Mouse (Mus musculus): ENCODE data around the gene Eral1. TPM values are rescaled to one million over a fixed set of nuclear protein-coding genes. Genes with fewer than 3 reads are reported as not detected.

The Eral1 gene
- polyA plus RNA-seq, 1 experiment from 2014 or later = 12.8 TPM

GRCm38 (mm10) chr11:78031947-78032808 lies 48.0 kb downstream of the Eral1 start, which contains the start of gene Dhrs13:
Dhrs13 (plus strand) TSS chr11:78032280.
- Histone ChIP-seq H3K4me2 (replicated peaks; ENCODE audit: low read depth) (peak within 1 kb of the TSS; percentile 94), H3K27ac (replicated peaks) (peak within 1 kb of the TSS; percentile 85), H3K27me3 (ENCODE audit: control insufficient read depth, insufficient read depth, low read length) (no peaks in the 10 kb centered on the region), H3K4me1 (replicated peaks; ENCODE audit: control insufficient read depth, insufficient read depth) (0 out of 2 replicates have a peak, but pooled peaks cover 3% of the 10 kb centered on the region), H3K9ac (ENCODE audit: low read length) (peak within 1 kb of the TSS; percentile 72), H3K9me3 (ENCODE audit: control insufficient read depth, low read length) (no peaks in the 10 kb centered on the region), H3K36me3 (ENCODE audit: control insufficient read depth, insufficient read depth, low read length) (peaks cover 17% of the 10 kb centered on the region), H3K4me3 (ENCODE audit: low read depth, low read length) (peak within 1 kb of the TSS; percentile 62)
- ATAC-seq (ENCODE audit: low FRiP score, low TSS enrichment) = peak; percentile 90
- no peak for TF ChIP-seq EP300 (optimal IDR thresholded peaks at IDR 0.05)
- peak; percentile 82 for TF ChIP-seq CTCF (IDR thresholded peaks at IDR 0.05; ENCODE audit: low read depth)
- DNase-seq (ENCODE audit: low spot score) = peak; percentile 97
- under 1% methylated on average over 94 of the region's 96 CpGs for WGBS

- H3K9ac ChIP-seq (ENCODE audit: low read length) = peak overlapping the region; percentile 43; the same call in 1 of the 2 replicates
- 39% methylated on average over 6 of the region's 6 CpGs for WGBS
- no peak for DNase-seq (ENCODE audit: low spot score)
- H3K36me3 ChIP-seq (ENCODE audit: control insufficient read depth, insufficient read depth, low read length) = peaks cover 23% of the 10 kb centered on the region
- TF ChIP-seq CTCF (IDR thresholded peaks at IDR 0.05; ENCODE audit: low read depth) = no peak
- no peak for TF ChIP-seq EP300 (optimal IDR thresholded peaks at IDR 0.05)
- no peak overlapping the region for H3K4me3 ChIP-seq (ENCODE audit: low read depth, low read length)
- peak overlapping the region; percentile 94 for H3K4me2 ChIP-seq (replicated peaks; ENCODE audit: low read depth)
- H3K9me3 ChIP-seq (ENCODE audit: control insufficient read depth, low read length) = no peaks in the 10 kb centered on the region
- ATAC-seq (ENCODE audit: low FRiP score, low TSS enrichment) = no peak
- 0 out of 2 replicates have a peak, but pooled peaks cover 3% of the 10 kb centered on the region for H3K4me1 ChIP-seq (replicated peaks; ENCODE audit: control insufficient read depth, insufficient read depth)
- no peaks in the 10 kb centered on the region for H3K27me3 ChIP-seq (ENCODE audit: control insufficient read depth, insufficient read depth, low read length)
- peak overlapping the region; percentile 85; the same call in 1 of the 2 replicates for H3K27ac ChIP-seq (replicated peaks)
Observed at GRCm38 (mm10) chr11:78031389-78031788, 48.8 kb downstream of the Eral1 start.

- Histone ChIP-seq H3K27me3 (ENCODE audit: control insufficient read depth, insufficient read depth, low read length) (no peaks in the 10 kb centered on the region), H3K27ac (replicated peaks) (no peak overlapping the region), H3K4me3 (ENCODE audit: low read depth, low read length) (no peak overlapping the region), H3K36me3 (ENCODE audit: control insufficient read depth, insufficient read depth, low read length) (peaks cover 30% of the 10 kb centered on the region), H3K9me3 (ENCODE audit: control insufficient read depth, low read length) (no peaks in the 10 kb centered on the region), H3K4me2 (replicated peaks; ENCODE audit: low read depth) (no peak overlapping the region), H3K4me1 (replicated peaks; ENCODE audit: control insufficient read depth, insufficient read depth) (0 out of 2 replicates have a peak, but pooled peaks cover 3% of the 10 kb centered on the region), H3K9ac (ENCODE audit: low read length) (peak overlapping the region; percentile 35; the same call in 1 of the 2 replicates)
- 69% methylated on average over 2 of the region's 2 CpGs for WGBS
- ATAC-seq (ENCODE audit: low FRiP score, low TSS enrichment) = no peak
- DNase-seq (ENCODE audit: low spot score) = no peak
- TF ChIP-seq EP300 (optimal IDR thresholded peaks at IDR 0.05) (no peak), CTCF (IDR thresholded peaks at IDR 0.05; ENCODE audit: low read depth) (no peak)
Observed at GRCm38 (mm10) chr11:78030600-78030999, 49.6 kb downstream of the Eral1 start.

GRCm38 (mm10) chr11:78029240-78029639 lies 50.9 kb downstream of the Eral1 start:
- DNase-seq (ENCODE audit: low spot score) = no peak
- WGBS = 87% methylated on average over 8 of the region's 8 CpGs

GRCm38 (mm10) chr11:78023607-78024006 lies 56.6 kb downstream of the Eral1 start:
- H3K36me3 ChIP-seq (ENCODE audit: control insufficient read depth, insufficient read depth, low read length) = peaks cover 51% of the 10 kb centered on the region
- WGBS = 81% methylated on average over 8 of the region's 8 CpGs

More at GRCm38 (mm10) chr11:78029240-78029639, 50.9 kb downstream of the Eral1 start:
- no peak for ATAC-seq (ENCODE audit: low FRiP score, low TSS enrichment)
- Histone ChIP-seq H3K9ac (ENCODE audit: low read length) (no peak overlapping the region), H3K27me3 (ENCODE audit: control insufficient read depth, insufficient read depth, low read length) (no peaks in the 10 kb centered on the region), H3K4me2 (replicated peaks; ENCODE audit: low read depth) (no peak overlapping the region), H3K9me3 (ENCODE audit: control insufficient read depth, low read length) (no peaks in the 10 kb centered on the region), H3K4me3 (ENCODE audit: low read depth, low read length) (no peak overlapping the region), H3K27ac (replicated peaks) (no peak overlapping the region), H3K36me3 (ENCODE audit: control insufficient read depth, insufficient read depth, low read length) (peaks cover 39% of the 10 kb centered on the region), H3K4me1 (replicated peaks; ENCODE audit: control insufficient read depth, insufficient read depth) (0 out of 2 replicates have a peak, but pooled peaks cover 3% of the 10 kb centered on the region)
- TF ChIP-seq CTCF (IDR thresholded peaks at IDR 0.05; ENCODE audit: low read depth) (no peak), EP300 (optimal IDR thresholded peaks at IDR 0.05) (no peak)

More at GRCm38 (mm10) chr11:78023607-78024006, 56.6 kb downstream of the Eral1 start:
- no peak overlapping the region for H3K9ac ChIP-seq (ENCODE audit: low read length)
- TF ChIP-seq CTCF (IDR thresholded peaks at IDR 0.05; ENCODE audit: low read depth) (peak; percentile 62), EP300 (optimal IDR thresholded peaks at IDR 0.05) (no peak)
- no peak overlapping the region for H3K27ac ChIP-seq (replicated peaks)
- no peak overlapping the region for H3K4me2 ChIP-seq (replicated peaks; ENCODE audit: low read depth)
- no peaks in the 10 kb centered on the region for H3K4me1 ChIP-seq (replicated peaks; ENCODE audit: control insufficient read depth, insufficient read depth)
- no peaks in the 10 kb centered on the region for H3K27me3 ChIP-seq (ENCODE audit: control insufficient read depth, insufficient read depth, low read length)
- no peak overlapping the region for H3K4me3 ChIP-seq (ENCODE audit: low read depth, low read length)
- no peaks in the 10 kb centered on the region for H3K9me3 ChIP-seq (ENCODE audit: control insufficient read depth, low read length)
- ATAC-seq (ENCODE audit: low FRiP score, low TSS enrichment) = no peak
- peak; percentile 51 for DNase-seq (ENCODE audit: low spot score)

MicroRNA genes within 50 kb of the gene (microRNA counts, 519-probe panel; counts per million panel counts)
- microRNA mmu-miR-144 = 4,045 counts per million, percentile 30 among the panel's probes with 10 or more counts
- microRNA mmu-miR-451 = 4,697 counts per million, percentile 48 among the panel's probes with 10 or more counts

Small RNA genes within 50 kb of the gene (microRNA-seq; reads per million reads assigned to microRNA genes)
- gene Mir144 = 27.3 reads per million, percentile 29 among the genes with 10 or more reads in this experiment
- gene Mir451a = not detected
- not detected for gene Mir451b

Other genes starting within 250 kb of the Eral1 start
- 8.4 and 10.1 TPM in 2 replicates for gene Pipox, start 186.3 kb downstream of the Eral1 start, polyA plus RNA-seq (2015; fragmentation: Nextera tagmentation; extraction: Ambion mirVana)
- 1.2 and 1.4 TPM in 2 replicates for gene Sez6, start 149.6 kb downstream of the Eral1 start, polyA plus RNA-seq (2015; fragmentation: Nextera tagmentation; extraction: Ambion mirVana)
- 5.3 and 6.9 TPM in 2 replicates for gene Phf12, start 97.6 kb downstream of the Eral1 start, polyA plus RNA-seq (2015; fragmentation: Nextera tagmentation; extraction: Ambion mirVana)
- 7.3 and 7.9 TPM in 2 replicates for gene Dhrs13, start 48.1 kb downstream of the Eral1 start, polyA plus RNA-seq (2015; fragmentation: Nextera tagmentation; extraction: Ambion mirVana)
- 30.9 and 31.5 TPM in 2 replicates for gene Flot2, start 42.5 kb downstream of the Eral1 start, polyA plus RNA-seq (2015; fragmentation: Nextera tagmentation; extraction: Ambion mirVana)
- 5.1 and 5.6 TPM in 2 replicates for gene Fam222b, start 14.3 kb upstream of the Eral1 start, polyA plus RNA-seq (2015; fragmentation: Nextera tagmentation; extraction: Ambion mirVana)
- 22.4 and 26.9 TPM in 2 replicates for gene Traf4, start 85.2 kb upstream of the Eral1 start, polyA plus RNA-seq (2015; fragmentation: Nextera tagmentation; extraction: Ambion mirVana)
- 6.4 and 7.4 TPM in 2 replicates for gene Nek8, start 96.3 kb upstream of the Eral1 start, polyA plus RNA-seq (2015; fragmentation: Nextera tagmentation; extraction: Ambion mirVana)
- 41.3 and 45.6 TPM in 2 replicates for gene Tlcd1, start 96.3 kb upstream of the Eral1 start, polyA plus RNA-seq (2015; fragmentation: Nextera tagmentation; extraction: Ambion mirVana)
- gene Rpl23a, start 103.2 kb upstream of the Eral1 start, polyA plus RNA-seq (2015; fragmentation: Nextera tagmentation; extraction: Ambion mirVana) = 1,145 and 1,168 TPM in 2 replicates
- gene Rab34, start 108.0 kb upstream of the Eral1 start, polyA plus RNA-seq (2015; fragmentation: Nextera tagmentation; extraction: Ambion mirVana) = 59.0 and 61.4 TPM in 2 replicates
- 0.98 and 1.0 TPM in 2 replicates for gene Proca1, start 113.0 kb upstream of the Eral1 start, polyA plus RNA-seq (2015; fragmentation: Nextera tagmentation; extraction: Ambion mirVana)
- 103 and 106 TPM in 2 replicates for gene Sdf2, start 165.4 kb upstream of the Eral1 start, polyA plus RNA-seq (2015; fragmentation: Nextera tagmentation; extraction: Ambion mirVana)
- 11.1 and 11.7 TPM in 2 replicates for gene Supt6, start 165.6 kb upstream of the Eral1 start, polyA plus RNA-seq (2015; fragmentation: Nextera tagmentation; extraction: Ambion mirVana)
- gene 2610507B11Rik, start 181.4 kb upstream of the Eral1 start, polyA plus RNA-seq (2015; fragmentation: Nextera tagmentation; extraction: Ambion mirVana) = 54.4 and 74.9 TPM in 2 replicates
- gene BC030499, start 210.5 kb upstream of the Eral1 start, polyA plus RNA-seq (2015; fragmentation: Nextera tagmentation; extraction: Ambion mirVana) = not detected in 2 replicates
- gene Spag5, start 221.1 kb upstream of the Eral1 start, polyA plus RNA-seq (2015; fragmentation: Nextera tagmentation; extraction: Ambion mirVana) = 4.4 and 5.7 TPM in 2 replicates
- gene Aldoc, start 242.6 kb upstream of the Eral1 start, polyA plus RNA-seq (2015; fragmentation: Nextera tagmentation; extraction: Ambion mirVana) = 15.0 and 17.1 TPM in 2 replicates
- gene Pigs, start 248.0 kb upstream of the Eral1 start, polyA plus RNA-seq (2015; fragmentation: Nextera tagmentation; extraction: Ambion mirVana) = 36.2 and 38.7 TPM in 2 replicates